Mouse (Mus musculus): Measurements from ENCODE around the gene Dnah17. TPM values are rescaled to one million over a fixed set of nuclear protein-coding genes. Genes with fewer than 3 reads are reported as not detected.

Dnah17 gene
- polyA plus RNA-seq, 1 experiment from 2014 or later: 0.26 TPM

DNA sequence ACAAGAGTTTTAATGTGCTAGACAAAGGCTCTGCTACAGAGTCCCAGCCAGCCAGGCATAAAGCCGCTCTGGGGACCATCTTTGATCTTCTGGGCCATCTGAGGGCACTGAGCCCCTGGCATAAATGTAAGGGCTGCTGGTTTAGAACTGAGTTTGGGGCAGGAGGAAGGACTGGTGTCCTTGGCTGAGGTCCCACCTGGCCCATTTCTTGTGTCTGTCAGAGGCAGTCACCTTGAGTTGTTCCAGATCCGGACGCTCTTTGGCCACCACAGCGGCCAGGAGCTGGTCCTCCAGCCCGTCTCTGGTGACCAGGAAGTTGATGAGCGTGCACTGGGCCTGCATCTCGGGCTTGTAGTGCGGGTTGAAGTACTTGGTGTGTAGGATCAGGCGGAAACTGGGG, 87.6 kb downstream of the Dnah17 start:
- peaks cover 10% of the 10 kb centered on the region; the same call in 1 of the 2 replicates for H3K4me1 ChIP-seq
- no peak overlapping the region for H3K27ac ChIP-seq (replicated peaks)
- no peak for ATAC-seq (ENCODE audit: low FRiP score, low read depth)
- H3K9me3 ChIP-seq: no peaks in the 10 kb centered on the region
- H3K27me3 ChIP-seq: no peaks in the 10 kb centered on the region
- H3K4me2 ChIP-seq (replicated peaks): no peak overlapping the region
- H3K36me3 ChIP-seq: no peaks in the 10 kb centered on the region
- H3K9ac ChIP-seq (replicated peaks): no peak overlapping the region
- no peak overlapping the region for H3K4me3 ChIP-seq
- WGBS: 85% methylated on average over 9 of the region's 9 CpGs

- WGBS: 87% methylated on average over 9 of the region's 9 CpGs
- peaks cover 6% of the 10 kb centered on the region; the same call in 1 of the 2 replicates for H3K9me3 ChIP-seq
Observed at GRCm38 (mm10) chr11:118035068-118035467, 95.4 kb downstream of the Dnah17 start.

DNA sequence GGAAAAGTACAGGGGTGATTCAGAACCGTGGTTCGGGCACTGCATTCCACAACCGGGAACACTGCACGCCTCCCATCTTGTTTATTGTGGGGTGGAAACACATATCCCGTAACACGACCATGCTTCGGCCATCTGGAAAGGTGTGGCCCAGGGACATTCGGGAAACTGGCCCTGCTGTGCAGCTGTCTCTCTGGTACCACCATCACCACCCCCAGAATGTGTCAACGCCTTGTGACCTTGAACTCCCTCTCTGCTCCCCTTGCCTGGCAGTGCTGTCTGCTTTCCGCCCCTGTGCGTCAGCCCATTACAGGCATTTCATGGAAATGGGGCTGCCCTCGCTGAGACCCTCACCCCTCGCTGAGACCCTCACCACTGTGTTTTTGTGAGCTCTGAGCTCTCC, 96.0 kb downstream of the Dnah17 start:
- H3K27ac ChIP-seq (replicated peaks): no peak overlapping the region
- 90% methylated on average over 13 of the region's 13 CpGs for WGBS

More at GRCm38 (mm10) chr11:118035068-118035467, 95.4 kb downstream of the Dnah17 start:
- 0 out of 2 replicates have a peak, but pooled peaks cover 3% of the 10 kb centered on the region for H3K4me1 ChIP-seq
- no peak for ATAC-seq (ENCODE audit: low FRiP score, low read depth)
- no peak overlapping the region for H3K4me2 ChIP-seq (replicated peaks)
- no peak overlapping the region for H3K4me3 ChIP-seq
- no peaks in the 10 kb centered on the region for H3K27me3 ChIP-seq
- no peak overlapping the region for H3K9ac ChIP-seq (replicated peaks)
- H3K36me3 ChIP-seq: peaks cover 13% of the 10 kb centered on the region
- no peak overlapping the region for H3K27ac ChIP-seq (replicated peaks)

GRCm38 (mm10) chr11:118031134-118031533, 99.3 kb downstream of the Dnah17 start:
- no peak overlapping the region for H3K9ac ChIP-seq (replicated peaks)
- H3K27ac ChIP-seq (replicated peaks): no peak overlapping the region
- H3K9me3 ChIP-seq: peaks cover 6% of the 10 kb centered on the region; the same call in 1 of the 2 replicates
- no peaks in the 10 kb centered on the region for H3K4me1 ChIP-seq
- WGBS: 96% methylated on average over 9 of the region's 9 CpGs
- H3K27me3 ChIP-seq: no peaks in the 10 kb centered on the region
- no peak overlapping the region for H3K4me2 ChIP-seq (replicated peaks)
- ATAC-seq (ENCODE audit: low FRiP score, low read depth): no peak
- peaks cover 13% of the 10 kb centered on the region for H3K36me3 ChIP-seq
- no peak overlapping the region for H3K4me3 ChIP-seq

More for the DNA sequence above, 96.0 kb downstream of the Dnah17 start:
- ATAC-seq (ENCODE audit: low FRiP score, low read depth): no peak
- H3K4me2 ChIP-seq (replicated peaks): no peak overlapping the region
- H3K4me3 ChIP-seq: no peak overlapping the region
- H3K9me3 ChIP-seq: peaks cover 6% of the 10 kb centered on the region; the same call in 1 of the 2 replicates
- no peak overlapping the region for H3K9ac ChIP-seq (replicated peaks)
- peaks cover 13% of the 10 kb centered on the region for H3K36me3 ChIP-seq
- H3K27me3 ChIP-seq: no peaks in the 10 kb centered on the region
- 0 out of 2 replicates have a peak, but pooled peaks cover 3% of the 10 kb centered on the region for H3K4me1 ChIP-seq

- H3K36me3 ChIP-seq: peaks cover 31% of the 10 kb centered on the region
- no peak overlapping the region for H3K9ac ChIP-seq (replicated peaks)
- H3K27me3 ChIP-seq: no peaks in the 10 kb centered on the region
- no peak overlapping the region for H3K27ac ChIP-seq (replicated peaks)
- ATAC-seq (ENCODE audit: low FRiP score, low read depth): no peak
- 97% methylated on average over 6 of the region's 6 CpGs for WGBS
- no peak overlapping the region for H3K4me3 ChIP-seq
- peaks cover 6% of the 10 kb centered on the region; the same call in 1 of the 2 replicates for H3K9me3 ChIP-seq
- no peaks in the 10 kb centered on the region for H3K4me1 ChIP-seq
- no peak overlapping the region for H3K4me2 ChIP-seq (replicated peaks)
Observed at GRCm38 (mm10) chr11:118029170-118029569, 101.3 kb downstream of the Dnah17 start.

GRCm38 (mm10) chr11:118024111-118024510, 106.3 kb downstream of the Dnah17 start:
- Histone ChIP-seq H3K4me3 (no peak overlapping the region), H3K9ac (replicated peaks) (no peak overlapping the region), H3K4me1 (no peaks in the 10 kb centered on the region), H3K27me3 (no peaks in the 10 kb centered on the region), H3K27ac (replicated peaks) (no peak overlapping the region), H3K4me2 (replicated peaks) (no peak overlapping the region), H3K36me3 (peaks cover 51% of the 10 kb centered on the region), H3K9me3 (no peaks in the 10 kb centered on the region)
- WGBS: 78% methylated on average over 2 of the region's 2 CpGs
- ATAC-seq (ENCODE audit: low FRiP score, low read depth): no peak

DNA sequence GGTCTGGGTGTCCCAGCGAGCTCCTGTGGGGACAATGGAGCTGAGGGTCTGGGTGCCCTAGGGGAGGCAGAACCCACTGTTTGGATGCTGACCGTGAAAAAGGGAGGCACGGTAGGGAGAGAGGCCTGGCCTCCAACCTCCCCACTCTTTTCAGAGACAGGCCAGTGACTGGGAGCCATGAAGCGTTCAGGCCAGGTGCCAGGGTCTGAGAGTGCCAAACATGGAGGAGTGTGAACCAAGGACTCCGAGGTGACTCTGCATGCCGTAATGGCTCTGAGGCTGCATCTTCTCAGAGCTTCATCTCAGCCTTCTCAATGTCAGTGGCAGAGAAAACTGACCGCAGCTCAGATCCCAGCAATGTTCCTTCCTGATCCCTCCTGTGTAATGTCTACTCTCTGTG, 107.0 kb downstream of the Dnah17 start:
- ATAC-seq (ENCODE audit: low FRiP score, low read depth): no peak
- Histone ChIP-seq H3K36me3 (peaks cover 51% of the 10 kb centered on the region), H3K4me1 (no peaks in the 10 kb centered on the region), H3K4me3 (no peak overlapping the region), H3K9me3 (no peaks in the 10 kb centered on the region), H3K27me3 (no peaks in the 10 kb centered on the region), H3K9ac (replicated peaks) (no peak overlapping the region), H3K4me2 (replicated peaks) (no peak overlapping the region), H3K27ac (replicated peaks) (no peak overlapping the region)
- 95% methylated on average over 7 of the region's 7 CpGs for WGBS

- Histone ChIP-seq H3K9me3 (no peaks in the 10 kb centered on the region), H3K4me1 (no peaks in the 10 kb centered on the region), H3K4me2 (replicated peaks) (no peak overlapping the region), H3K36me3 (peaks cover 66% of the 10 kb centered on the region), H3K27ac (replicated peaks) (no peak overlapping the region), H3K4me3 (no peak overlapping the region), H3K27me3 (no peaks in the 10 kb centered on the region), H3K9ac (replicated peaks) (no peak overlapping the region)
- no peak for ATAC-seq (ENCODE audit: low FRiP score, low read depth)
- WGBS: 67% methylated on average over 1 of the region's 1 CpGs
Observed at GRCm38 (mm10) chr11:118021806-118022205, 108.6 kb downstream of the Dnah17 start.

DNA sequence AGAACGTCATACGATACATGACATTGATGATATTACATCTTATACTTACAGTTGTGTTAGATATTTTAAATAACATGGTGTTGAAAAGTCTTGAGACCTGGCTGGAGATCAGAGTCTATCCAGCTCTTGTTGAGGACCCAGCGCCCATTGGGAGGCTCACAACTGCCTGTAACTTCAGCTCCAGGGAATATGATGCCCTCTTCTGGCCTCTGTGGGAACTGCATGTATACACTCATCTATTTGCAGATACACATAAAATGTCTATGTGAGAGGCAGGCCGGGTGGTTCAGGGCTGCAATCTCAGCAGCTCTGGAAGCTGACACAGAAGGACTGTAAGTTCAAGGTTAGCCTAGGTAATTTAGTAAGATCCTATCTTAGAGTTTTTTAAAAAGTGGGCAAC, 112.1 kb downstream of the Dnah17 start:
- Histone ChIP-seq H3K4me3 (no peak overlapping the region), H3K4me1 (no peaks in the 10 kb centered on the region), H3K4me2 (replicated peaks) (no peak overlapping the region), H3K27ac (replicated peaks) (no peak overlapping the region), H3K27me3 (no peaks in the 10 kb centered on the region), H3K9me3 (no peaks in the 10 kb centered on the region), H3K36me3 (peaks cover 71% of the 10 kb centered on the region), H3K9ac (replicated peaks) (no peak overlapping the region)
- no peak for ATAC-seq (ENCODE audit: low FRiP score, low read depth)
- WGBS: 98% methylated on average over 4 of the region's 4 CpGs

- peaks cover 53% of the 10 kb centered on the region for H3K36me3 ChIP-seq
- WGBS: 94% methylated on average over 8 of the region's 8 CpGs
- no peaks in the 10 kb centered on the region for H3K27me3 ChIP-seq
- H3K27ac ChIP-seq (replicated peaks): no peak overlapping the region
- H3K9ac ChIP-seq (replicated peaks): no peak overlapping the region
- ATAC-seq (ENCODE audit: low FRiP score, low read depth): no peak
- peaks cover 6% of the 10 kb centered on the region; the same call in 1 of the 2 replicates for H3K4me1 ChIP-seq
- no peak overlapping the region for H3K4me3 ChIP-seq
- H3K9me3 ChIP-seq: no peaks in the 10 kb centered on the region
- H3K4me2 ChIP-seq (replicated peaks): no peak overlapping the region
Observed at GRCm38 (mm10) chr11:118015381-118016145, 114.9 kb downstream of the Dnah17 start.

- Histone ChIP-seq H3K9me3 (no peaks in the 10 kb centered on the region), H3K4me3 (no peak overlapping the region), H3K4me2 (replicated peaks) (no peak overlapping the region), H3K4me1 (peaks cover 17% of the 10 kb centered on the region), H3K36me3 (peaks cover 46% of the 10 kb centered on the region), H3K27me3 (no peaks in the 10 kb centered on the region), H3K9ac (replicated peaks) (no peak overlapping the region), H3K27ac (replicated peaks) (no peak overlapping the region)
- no peak for ATAC-seq (ENCODE audit: low FRiP score, low read depth)
- 86% methylated on average over 12 of the region's 12 CpGs for WGBS
Observed at GRCm38 (mm10) chr11:118014391-118014995, 115.9 kb downstream of the Dnah17 start.

DNA sequence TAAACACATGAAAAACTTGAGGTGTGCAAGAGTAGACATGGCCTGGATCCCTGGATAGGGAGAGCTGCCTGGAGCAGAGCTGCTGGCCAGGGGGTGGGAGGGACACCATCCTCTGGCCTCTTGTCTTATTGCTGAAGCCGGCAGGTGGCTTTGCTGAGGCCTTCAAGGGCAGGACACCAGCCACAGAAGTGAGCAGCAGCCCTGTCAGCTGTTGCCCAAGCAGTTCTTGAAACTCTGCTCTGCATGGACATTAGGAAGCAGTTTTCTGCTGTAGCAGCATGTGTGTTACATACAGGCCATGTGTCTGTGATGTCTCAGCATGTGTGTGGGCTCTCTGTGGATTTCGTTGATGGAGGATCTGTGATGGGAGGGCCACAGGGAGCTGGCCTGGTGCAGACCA, 117.1 kb downstream of the Dnah17 start:
- H3K4me3 ChIP-seq: no peak overlapping the region
- H3K9me3 ChIP-seq: no peaks in the 10 kb centered on the region
- H3K4me2 ChIP-seq (replicated peaks): no peak overlapping the region
- H3K36me3 ChIP-seq: peaks cover 45% of the 10 kb centered on the region
- ATAC-seq (ENCODE audit: low FRiP score, low read depth): no peak
- no peak overlapping the region for H3K9ac ChIP-seq (replicated peaks)
- no peak overlapping the region for H3K27ac ChIP-seq (replicated peaks)
- H3K4me1 ChIP-seq: peaks cover 28% of the 10 kb centered on the region
- WGBS: 83% methylated on average over 2 of the region's 2 CpGs
- no peaks in the 10 kb centered on the region for H3K27me3 ChIP-seq
